Mouse (Mus musculus): ENCODE data around the gene Slc1a1. TPM values are rescaled to one million over a fixed set of nuclear protein-coding genes. Genes with fewer than 3 reads are reported as not detected.
A peak's percentile ranks its signal among the peaks of the same experiment; 100 is the strongest.

The Slc1a1 gene
- polyA plus RNA-seq, 1 experiment, result 1.6 TPM

GRCm38 (mm10) chr19:28835500-28835864 is 633 bp downstream of the Slc1a1 start:
- Histone ChIP-seq H3K27ac (replicated peaks; ENCODE audit: low read depth, low read length) (no peak overlapping the region), H3K4me1 (ENCODE audit: control insufficient read depth, insufficient read depth, insufficient read length, low read length) (peaks cover 11% of the 10 kb centered on the region; the same call in 1 of the 2 replicates), H3K4me3 (ENCODE audit: insufficient read depth, low read depth, low read length) (peak overlapping the region; percentile 59)

GRCm38 (mm10) chr19:28836116-28836515 is 1.3 kb downstream of the Slc1a1 start:
- Histone ChIP-seq H3K27ac (replicated peaks; ENCODE audit: low read depth, low read length) (no peak overlapping the region), H3K4me3 (ENCODE audit: insufficient read depth, low read depth, low read length) (peak overlapping the region; percentile 59; the same call in 1 of the 2 replicates), H3K4me1 (ENCODE audit: control insufficient read depth, insufficient read depth, insufficient read length, low read length) (peaks cover 11% of the 10 kb centered on the region; the same call in 1 of the 2 replicates)

GRCm38 (mm10) chr19:28836651-28837410 is 2.0 kb downstream of the Slc1a1 start:
- Histone ChIP-seq H3K4me1 (ENCODE audit: control insufficient read depth, insufficient read depth, insufficient read length, low read length) (peaks cover 11% of the 10 kb centered on the region; the same call in 1 of the 2 replicates), H3K27ac (replicated peaks; ENCODE audit: low read depth, low read length) (no peak overlapping the region), H3K4me3 (ENCODE audit: insufficient read depth, low read depth, low read length) (peak overlapping the region; percentile 59; the same call in 1 of the 2 replicates)

GRCm38 (mm10) chr19:28838796-28839195 is 3.9 kb downstream of the Slc1a1 start:
- H3K27ac ChIP-seq (replicated peaks; ENCODE audit: low read depth, low read length), result no peak overlapping the region
- H3K4me3 ChIP-seq (ENCODE audit: insufficient read depth, low read depth, low read length), result no peak overlapping the region

GRCm38 (mm10) chr19:28844946-28845710 is 10.3 kb downstream of the Slc1a1 start:
- Histone ChIP-seq H3K4me3 (ENCODE audit: insufficient read depth, low read depth, low read length) (no peak overlapping the region), H3K4me1 (ENCODE audit: control insufficient read depth, insufficient read depth, insufficient read length, low read length) (no peaks in the 10 kb centered on the region), H3K27ac (replicated peaks; ENCODE audit: low read depth, low read length) (no peak overlapping the region)

More at GRCm38 (mm10) chr19:28838796-28839195, 3.9 kb downstream of the Slc1a1 start:
- peaks cover 11% of the 10 kb centered on the region; the same call in 1 of the 2 replicates for H3K4me1 ChIP-seq (ENCODE audit: control insufficient read depth, insufficient read depth, insufficient read length, low read length)

- Histone ChIP-seq H3K27ac (replicated peaks; ENCODE audit: low read depth, low read length) (no peak overlapping the region), H3K4me3 (ENCODE audit: insufficient read depth, low read depth, low read length) (no peak overlapping the region), H3K4me1 (ENCODE audit: control insufficient read depth, insufficient read depth, insufficient read length, low read length) (no peaks in the 10 kb centered on the region)
Observed at GRCm38 (mm10) chr19:28850510-28850909, 15.7 kb downstream of the Slc1a1 start.

- H3K4me1 ChIP-seq (ENCODE audit: control insufficient read depth, insufficient read depth, insufficient read length, low read length), result no peaks in the 10 kb centered on the region
- no peak overlapping the region for H3K4me3 ChIP-seq (ENCODE audit: insufficient read depth, low read depth, low read length)
- H3K27ac ChIP-seq (replicated peaks; ENCODE audit: low read depth, low read length), result no peak overlapping the region
Observed at GRCm38 (mm10) chr19:28852001-28852400, 17.2 kb downstream of the Slc1a1 start.

- Histone ChIP-seq H3K27ac (replicated peaks; ENCODE audit: low read depth, low read length) (no peak overlapping the region), H3K4me3 (ENCODE audit: insufficient read depth, low read depth, low read length) (no peak overlapping the region), H3K4me1 (ENCODE audit: control insufficient read depth, insufficient read depth, insufficient read length, low read length) (no peaks in the 10 kb centered on the region)
Observed at GRCm38 (mm10) chr19:28854831-28855230, 20.0 kb downstream of the Slc1a1 start.

GRCm38 (mm10) chr19:28860246-28860645 is 25.4 kb downstream of the Slc1a1 start:
- Histone ChIP-seq H3K4me3 (ENCODE audit: insufficient read depth, low read depth, low read length) (no peak overlapping the region), H3K4me1 (ENCODE audit: control insufficient read depth, insufficient read depth, insufficient read length, low read length) (no peaks in the 10 kb centered on the region), H3K27ac (replicated peaks; ENCODE audit: low read depth, low read length) (no peak overlapping the region)

- Histone ChIP-seq H3K4me3 (ENCODE audit: insufficient read depth, low read depth, low read length) (no peak overlapping the region), H3K4me1 (ENCODE audit: control insufficient read depth, insufficient read depth, insufficient read length, low read length) (no peaks in the 10 kb centered on the region), H3K27ac (replicated peaks; ENCODE audit: low read depth, low read length) (no peak overlapping the region)
Observed at GRCm38 (mm10) chr19:28863626-28864025, 28.8 kb downstream of the Slc1a1 start.

- no peak overlapping the region for H3K27ac ChIP-seq (replicated peaks; ENCODE audit: low read depth, low read length)
- no peak overlapping the region for H3K4me3 ChIP-seq (ENCODE audit: insufficient read depth, low read depth, low read length)
- H3K4me1 ChIP-seq (ENCODE audit: control insufficient read depth, insufficient read depth, insufficient read length, low read length), result no peaks in the 10 kb centered on the region
Observed at GRCm38 (mm10) chr19:28864981-28865380, 30.1 kb downstream of the Slc1a1 start.

GRCm38 (mm10) chr19:28865501-28865900 is 30.7 kb downstream of the Slc1a1 start:
- H3K4me1 ChIP-seq (ENCODE audit: control insufficient read depth, insufficient read depth, insufficient read length, low read length), result no peaks in the 10 kb centered on the region
- no peak overlapping the region for H3K4me3 ChIP-seq (ENCODE audit: insufficient read depth, low read depth, low read length)
- no peak overlapping the region for H3K27ac ChIP-seq (replicated peaks; ENCODE audit: low read depth, low read length)

- H3K4me1 ChIP-seq (ENCODE audit: control insufficient read depth, insufficient read depth, insufficient read length, low read length), result no peaks in the 10 kb centered on the region
Observed at GRCm38 (mm10) chr19:28869251-28869855, 34.5 kb downstream of the Slc1a1 start.

GRCm38 (mm10) chr19:28870351-28870750 is 35.5 kb downstream of the Slc1a1 start:
- H3K27ac ChIP-seq (replicated peaks; ENCODE audit: low read depth, low read length), result no peak overlapping the region
- H3K4me1 ChIP-seq (ENCODE audit: control insufficient read depth, insufficient read depth, insufficient read length, low read length), result no peaks in the 10 kb centered on the region
- no peak overlapping the region for H3K4me3 ChIP-seq (ENCODE audit: insufficient read depth, low read depth, low read length)

More at GRCm38 (mm10) chr19:28869251-28869855, 34.5 kb downstream of the Slc1a1 start:
- no peak overlapping the region for H3K4me3 ChIP-seq (ENCODE audit: insufficient read depth, low read depth, low read length)
- H3K27ac ChIP-seq (replicated peaks; ENCODE audit: low read depth, low read length), result no peak overlapping the region

- H3K27ac ChIP-seq (replicated peaks; ENCODE audit: low read depth, low read length), result no peak overlapping the region
- no peaks in the 10 kb centered on the region; the same call in 1 of the 2 replicates for H3K4me1 ChIP-seq (ENCODE audit: control insufficient read depth, insufficient read depth, insufficient read length, low read length)
Observed at GRCm38 (mm10) chr19:28879476-28879875, 44.6 kb downstream of the Slc1a1 start.

More at GRCm38 (mm10) chr19:28879476-28879875, 44.6 kb downstream of the Slc1a1 start:
- H3K4me3 ChIP-seq (ENCODE audit: insufficient read depth, low read depth, low read length), result no peak overlapping the region
